Mouse (Mus musculus): ENCODE results near the gene Pla2g4a. TPM values are rescaled to one million over a fixed set of nuclear protein-coding genes. Genes with fewer than 3 reads are reported as not detected.

Pla2g4a gene
- polyA plus RNA-seq, 1 experiment from 2014 or later, result 35.6 TPM

- Histone ChIP-seq H3K9ac (ENCODE audit: low read depth, low read length) (no peak overlapping the region), H3K4me1 (ENCODE audit: control insufficient read depth, insufficient read depth, low read length) (no peaks in the 10 kb centered on the region), H3K36me3 (ENCODE audit: control insufficient read depth, insufficient read depth, low read length) (no peaks in the 10 kb centered on the region), H3K4me3 (ENCODE audit: low read length) (no peak overlapping the region), H3K27me3 (ENCODE audit: control insufficient read depth, insufficient read depth, low read length) (no peaks in the 10 kb centered on the region), H3K27ac (ENCODE audit: low read depth, low read length) (no peak overlapping the region), H3K4me2 (replicated peaks; ENCODE audit: low read depth, low read length) (no peak overlapping the region), H3K9me3 (ENCODE audit: control insufficient read depth, low read length) (no peaks in the 10 kb centered on the region)
- WGBS, result 93% methylated on average over 7 of the region's 7 CpGs
- no peak for ATAC-seq (ENCODE audit: low FRiP score, low TSS enrichment)
These were observed 41.8 kb downstream of the Pla2g4a start for GRCm38 (mm10) chr1:149919301-149919700.

- H3K36me3 ChIP-seq (ENCODE audit: control insufficient read depth, insufficient read depth, low read length), result no peaks in the 10 kb centered on the region
- no peak overlapping the region for H3K4me3 ChIP-seq (ENCODE audit: low read length)
- ATAC-seq (ENCODE audit: low FRiP score, low TSS enrichment), result peak; percentile 43; the same call in 1 of the 2 replicates
- no peaks in the 10 kb centered on the region for H3K9me3 ChIP-seq (ENCODE audit: control insufficient read depth, low read length)
- H3K27ac ChIP-seq (ENCODE audit: low read depth, low read length), result no peak overlapping the region
- no peak overlapping the region for H3K4me2 ChIP-seq (replicated peaks; ENCODE audit: low read depth, low read length)
- no peaks in the 10 kb centered on the region for H3K4me1 ChIP-seq (ENCODE audit: control insufficient read depth, insufficient read depth, low read length)
- WGBS, result 32% methylated on average over 4 of the region's 4 CpGs
- H3K9ac ChIP-seq (ENCODE audit: low read depth, low read length), result no peak overlapping the region
- H3K27me3 ChIP-seq (ENCODE audit: control insufficient read depth, insufficient read depth, low read length), result no peaks in the 10 kb centered on the region
These were observed 48.1 kb downstream of the Pla2g4a start for GRCm38 (mm10) chr1:149912984-149913383.

- H3K4me1 ChIP-seq (ENCODE audit: control insufficient read depth, insufficient read depth, low read length), result no peaks in the 10 kb centered on the region
These were observed 50.0 kb downstream of the Pla2g4a start for GRCm38 (mm10) chr1:149911050-149911449.

GRCm38 (mm10) chr1:149898001-149898625 is 63.0 kb downstream of the Pla2g4a start:
- Histone ChIP-seq H3K27ac (ENCODE audit: low read depth, low read length) (no peak overlapping the region), H3K27me3 (ENCODE audit: control insufficient read depth, insufficient read depth, low read length) (no peaks in the 10 kb centered on the region), H3K9ac (ENCODE audit: low read depth, low read length) (no peak overlapping the region), H3K4me3 (ENCODE audit: low read length) (no peak overlapping the region), H3K9me3 (ENCODE audit: control insufficient read depth, low read length) (no peaks in the 10 kb centered on the region), H3K4me2 (replicated peaks; ENCODE audit: low read depth, low read length) (no peak overlapping the region), H3K36me3 (ENCODE audit: control insufficient read depth, insufficient read depth, low read length) (no peaks in the 10 kb centered on the region), H3K4me1 (ENCODE audit: control insufficient read depth, insufficient read depth, low read length) (no peaks in the 10 kb centered on the region)
- 77% methylated on average over 4 of the region's 4 CpGs for WGBS
- ATAC-seq (ENCODE audit: low FRiP score, low TSS enrichment), result no peak

More at GRCm38 (mm10) chr1:149911050-149911449, 50.0 kb downstream of the Pla2g4a start:
- Histone ChIP-seq H3K27me3 (ENCODE audit: control insufficient read depth, insufficient read depth, low read length) (no peaks in the 10 kb centered on the region), H3K4me2 (replicated peaks; ENCODE audit: low read depth, low read length) (no peak overlapping the region), H3K4me3 (ENCODE audit: low read length) (no peak overlapping the region), H3K9ac (ENCODE audit: low read depth, low read length) (no peak overlapping the region), H3K36me3 (ENCODE audit: control insufficient read depth, insufficient read depth, low read length) (no peaks in the 10 kb centered on the region), H3K9me3 (ENCODE audit: control insufficient read depth, low read length) (no peaks in the 10 kb centered on the region), H3K27ac (ENCODE audit: low read depth, low read length) (no peak overlapping the region)
- WGBS, result 72% methylated on average over 4 of the region's 4 CpGs
- ATAC-seq (ENCODE audit: low FRiP score, low TSS enrichment), result no peak

GRCm38 (mm10) chr1:149896590-149896989 is 64.5 kb downstream of the Pla2g4a start:
- no peaks in the 10 kb centered on the region for H3K27me3 ChIP-seq (ENCODE audit: control insufficient read depth, insufficient read depth, low read length)
- no peak overlapping the region for H3K9ac ChIP-seq (ENCODE audit: low read depth, low read length)
- no peaks in the 10 kb centered on the region for H3K36me3 ChIP-seq (ENCODE audit: control insufficient read depth, insufficient read depth, low read length)
- no peaks in the 10 kb centered on the region for H3K9me3 ChIP-seq (ENCODE audit: control insufficient read depth, low read length)
- 57% methylated on average over 5 of the region's 5 CpGs for WGBS
- no peak overlapping the region for H3K4me3 ChIP-seq (ENCODE audit: low read length)
- no peak for ATAC-seq (ENCODE audit: low FRiP score, low TSS enrichment)
- no peaks in the 10 kb centered on the region for H3K4me1 ChIP-seq (ENCODE audit: control insufficient read depth, insufficient read depth, low read length)
- no peak overlapping the region for H3K27ac ChIP-seq (ENCODE audit: low read depth, low read length)
- no peak overlapping the region for H3K4me2 ChIP-seq (replicated peaks; ENCODE audit: low read depth, low read length)

- no peaks in the 10 kb centered on the region for H3K9me3 ChIP-seq (ENCODE audit: control insufficient read depth, low read length)
- H3K4me1 ChIP-seq (ENCODE audit: control insufficient read depth, insufficient read depth, low read length), result 0 out of 2 replicates have a peak, but pooled peaks cover 2% of the 10 kb centered on the region
- WGBS, result 47% methylated on average over 8 of the region's 8 CpGs
- no peaks in the 10 kb centered on the region for H3K27me3 ChIP-seq (ENCODE audit: control insufficient read depth, insufficient read depth, low read length)
- no peaks in the 10 kb centered on the region for H3K36me3 ChIP-seq (ENCODE audit: control insufficient read depth, insufficient read depth, low read length)
- H3K9ac ChIP-seq (ENCODE audit: low read depth, low read length), result no peak overlapping the region
- H3K4me2 ChIP-seq (replicated peaks; ENCODE audit: low read depth, low read length), result no peak overlapping the region
- no peak overlapping the region for H3K27ac ChIP-seq (ENCODE audit: low read depth, low read length)
- 0 out of 2 replicates have a peak, but pooled peaks have one; percentile 81 for ATAC-seq (ENCODE audit: low FRiP score, low TSS enrichment)
- H3K4me3 ChIP-seq (ENCODE audit: low read length), result no peak overlapping the region
These were observed 66.2 kb downstream of the Pla2g4a start for GRCm38 (mm10) chr1:149894940-149895339.

GRCm38 (mm10) chr1:149893903-149894302 is 67.2 kb downstream of the Pla2g4a start:
- Histone ChIP-seq H3K4me3 (ENCODE audit: low read length) (no peak overlapping the region), H3K27ac (ENCODE audit: low read depth, low read length) (no peak overlapping the region), H3K36me3 (ENCODE audit: control insufficient read depth, insufficient read depth, low read length) (no peaks in the 10 kb centered on the region), H3K9me3 (ENCODE audit: control insufficient read depth, low read length) (no peaks in the 10 kb centered on the region), H3K9ac (ENCODE audit: low read depth, low read length) (no peak overlapping the region), H3K4me2 (replicated peaks; ENCODE audit: low read depth, low read length) (no peak overlapping the region), H3K4me1 (ENCODE audit: control insufficient read depth, insufficient read depth, low read length) (0 out of 2 replicates have a peak, but pooled peaks cover 2% of the 10 kb centered on the region), H3K27me3 (ENCODE audit: control insufficient read depth, insufficient read depth, low read length) (no peaks in the 10 kb centered on the region)
- WGBS, result 87% methylated on average over 2 of the region's 2 CpGs
- no peak for ATAC-seq (ENCODE audit: low FRiP score, low TSS enrichment)

- no peaks in the 10 kb centered on the region for H3K36me3 ChIP-seq (ENCODE audit: control insufficient read depth, insufficient read depth, low read length)
- no peak overlapping the region for H3K4me3 ChIP-seq (ENCODE audit: low read length)
- ATAC-seq (ENCODE audit: low FRiP score, low TSS enrichment), result no peak
- H3K4me1 ChIP-seq (ENCODE audit: control insufficient read depth, insufficient read depth, low read length), result 0 out of 2 replicates have a peak, but pooled peaks cover 2% of the 10 kb centered on the region
- no peak overlapping the region for H3K4me2 ChIP-seq (replicated peaks; ENCODE audit: low read depth, low read length)
- H3K9ac ChIP-seq (ENCODE audit: low read depth, low read length), result no peak overlapping the region
- H3K9me3 ChIP-seq (ENCODE audit: control insufficient read depth, low read length), result no peaks in the 10 kb centered on the region
- 63% methylated on average over 5 of the region's 5 CpGs for WGBS
- H3K27ac ChIP-seq (ENCODE audit: low read depth, low read length), result no peak overlapping the region
- H3K27me3 ChIP-seq (ENCODE audit: control insufficient read depth, insufficient read depth, low read length), result no peaks in the 10 kb centered on the region
These were observed 70.0 kb downstream of the Pla2g4a start for GRCm38 (mm10) chr1:149891057-149891456.

GRCm38 (mm10) chr1:149882419-149883025 is 78.6 kb downstream of the Pla2g4a start:
- Histone ChIP-seq H3K36me3 (ENCODE audit: control insufficient read depth, insufficient read depth, low read length) (no peaks in the 10 kb centered on the region), H3K4me1 (ENCODE audit: control insufficient read depth, insufficient read depth, low read length) (no peaks in the 10 kb centered on the region), H3K4me2 (replicated peaks; ENCODE audit: low read depth, low read length) (no peak overlapping the region), H3K9ac (ENCODE audit: low read depth, low read length) (no peak overlapping the region), H3K27me3 (ENCODE audit: control insufficient read depth, insufficient read depth, low read length) (no peaks in the 10 kb centered on the region), H3K4me3 (ENCODE audit: low read length) (no peak overlapping the region), H3K9me3 (ENCODE audit: control insufficient read depth, low read length) (no peaks in the 10 kb centered on the region), H3K27ac (ENCODE audit: low read depth, low read length) (no peak overlapping the region)
- ATAC-seq (ENCODE audit: low FRiP score, low TSS enrichment), result no peak
- WGBS, result 61% methylated on average over 6 of the region's 6 CpGs

All from kidney, embryonic 14.5 days (tissue).